In the genomic region with DNA sequence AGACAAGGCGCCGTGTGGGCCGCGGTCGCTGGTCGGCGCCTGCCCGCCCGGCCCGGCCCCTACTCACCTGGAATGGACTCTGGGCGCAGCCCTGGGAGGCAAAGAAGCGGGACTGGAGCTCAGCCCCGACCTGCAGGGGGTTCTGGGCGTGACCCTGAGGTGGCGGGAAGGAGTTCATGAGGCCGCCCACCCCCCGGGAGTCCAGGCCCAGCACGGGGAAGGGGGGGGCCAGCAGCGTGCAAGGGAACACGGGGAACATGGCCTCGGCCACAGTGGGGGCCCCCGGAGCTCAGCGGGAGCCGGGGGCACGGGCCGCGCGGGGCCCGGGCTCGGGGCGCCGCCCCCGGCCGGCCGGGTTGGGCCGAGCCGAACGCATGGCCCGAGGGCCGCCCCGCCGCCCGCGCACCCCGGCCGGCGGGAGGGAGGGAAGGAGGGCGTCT, we compare ENCODE assay signal across 8 mouse cellular contexts. TPM values are rescaled to one million over a fixed set of nuclear protein-coding genes. Genes with fewer than 3 reads are reported as not detected.
DNase-seq lines count a peak whose midpoint lies in the region; ATAC-seq and TF ChIP-seq lines count a peak whose summit lies in the region.

No protein-coding gene starts in this region.

- H3K4me2 ChIP-seq in myocyte (ENCODE audit: low read depth), result no peak overlapping the region

- no peak for TF ChIP-seq CTCF in cerebellum, adult 2 months (IDR thresholded peaks at IDR 0.05; ENCODE audit: borderline replicate concordance, insufficient read depth, low read depth, low read length)
- TF ChIP-seq CTCF in liver, adult 2 months (IDR thresholded peaks at IDR 0.05; ENCODE audit: low read depth, low read length), result no peak
- TF ChIP-seq CTCF in thymus, adult 2 months (IDR thresholded peaks at IDR 0.05; ENCODE audit: borderline replicate concordance, control insufficient read depth, extremely low read depth, insufficient read depth, low read length, poor library complexity), result no peak

- no peaks in the 10 kb centered on the region for H3K9me3 ChIP-seq in megakaryocyte, embryonic 14.5 days

- H3K79me2 ChIP-seq in liver, adult 2 months (ENCODE audit: control insufficient read depth, insufficient read depth, low read length), result no peaks in the 10 kb centered on the region
- H3K79me2 ChIP-seq in myocyte (ENCODE audit: control insufficient read depth, insufficient read depth), result peaks cover 20% of the 10 kb centered on the region

- peak overlapping the region; percentile 84 for H3K9ac ChIP-seq in liver, adult 2 months (ENCODE audit: low read depth, low read length)

- ATAC-seq in megakaryocyte, adult 5-6 weeks (ENCODE audit: poor library complexity, severe bottlenecking), result no peak

- 2% methylated on average over 46 of the region's 48 CpGs for WGBS in cerebellum, adult 2 months
- WGBS in liver, adult 2 months, result 5% methylated on average over 44 of the region's 48 CpGs
- under 1% methylated on average over 43 of the region's 48 CpGs for WGBS in thymus, adult 2 months

- peak; percentile 80 to 82 for DNase-seq in cerebellum, adult 2 months
- DNase-seq in gastrocnemius, adult 18-20 months (ENCODE audit: low spot score), result peak; percentile 43
- peak; percentile 74 for DNase-seq in induced T-regulatory cell, adult 2 months (ENCODE audit: low read depth)
- no peak for DNase-seq in liver, adult 2 months (ENCODE audit: extremely low read depth, low read depth, low spot score)
- peak; percentile 79 for DNase-seq in thymus, adult 2 months

- peaks cover 82% of the 10 kb centered on the region for H3K4me1 ChIP-seq in megakaryocyte, embryonic 14.5 days
- H3K4me1 ChIP-seq in cerebellum, adult 2 months (ENCODE audit: control insufficient read depth, insufficient read depth, low read length), result peaks cover 25% of the 10 kb centered on the region; the same call in 1 of the 2 replicates
- peaks cover 11% of the 10 kb centered on the region for H3K4me1 ChIP-seq in liver, adult 2 months (ENCODE audit: control insufficient read depth, insufficient read depth, low read length)
- peaks cover 38% of the 10 kb centered on the region for H3K4me1 ChIP-seq in thymus, adult 2 months (replicated peaks; ENCODE audit: control insufficient read depth, insufficient read depth, low read length)

- H3K4me3 ChIP-seq in megakaryocyte, embryonic 14.5 days (replicated peaks), result peak overlapping the region; percentile 96
- H3K4me3 ChIP-seq in cerebellum, adult 2 months (replicated peaks; ENCODE audit: insufficient read depth, low read depth, low read length), result peak overlapping the region; percentile 86
- peak overlapping the region; percentile 69 for H3K4me3 ChIP-seq in liver, adult 2 months (ENCODE audit: insufficient read depth, low read depth, low read length)
- peak overlapping the region; percentile 67 for H3K4me3 ChIP-seq in myocyte
- H3K4me3 ChIP-seq in thymus, adult 2 months (ENCODE audit: control insufficient read depth, insufficient read depth, low read length), result peak overlapping the region; percentile 86

- H3K27me3 ChIP-seq in megakaryocyte, embryonic 14.5 days (replicated peaks), result no peaks in the 10 kb centered on the region
- no peaks in the 10 kb centered on the region for H3K27me3 ChIP-seq in cerebellum, adult 2 months (ENCODE audit: control insufficient read depth, insufficient read depth, low read length)
- no peaks in the 10 kb centered on the region for H3K27me3 ChIP-seq in liver, adult 2 months (ENCODE audit: control insufficient read depth, insufficient read depth, low read length)
- H3K27me3 ChIP-seq in myocyte (ENCODE audit: control insufficient read depth, insufficient read depth, insufficient read length), result no peaks in the 10 kb centered on the region
- no peaks in the 10 kb centered on the region for H3K27me3 ChIP-seq in thymus, adult 2 months (ENCODE audit: control insufficient read depth, insufficient read depth, low read length)

- H3K27ac ChIP-seq in cerebellum, adult 2 months (ENCODE audit: insufficient read depth, low read length), result peak overlapping the region; percentile 98
- peak overlapping the region; percentile 64 for H3K27ac ChIP-seq in liver, adult 2 months (replicated peaks; ENCODE audit: insufficient read depth, low read depth, low read length)
- H3K27ac ChIP-seq in thymus, adult 2 months (ENCODE audit: control insufficient read depth, insufficient read depth, low read length), result peak overlapping the region; percentile 89

- peaks cover 70% of the 10 kb centered on the region for H3K36me3 ChIP-seq in megakaryocyte, embryonic 14.5 days (replicated peaks; ENCODE audit: low read length)
- no peaks in the 10 kb centered on the region; the same call in 1 of the 2 replicates for H3K36me3 ChIP-seq in liver, adult 2 months (ENCODE audit: control insufficient read depth, insufficient read depth, low read length)
- peaks cover 27% of the 10 kb centered on the region for H3K36me3 ChIP-seq in myocyte (ENCODE audit: control insufficient read depth, insufficient read depth)
- peaks cover 7% of the 10 kb centered on the region; the same call in 1 of the 2 replicates for H3K36me3 ChIP-seq in thymus, adult 2 months (ENCODE audit: control insufficient read depth, insufficient read depth, low read length)

- no peak; the same call in 1 of the 2 replicates for TF ChIP-seq POLR2A in cerebellum, adult 2 months (IDR thresholded peaks at IDR 0.05; ENCODE audit: borderline replicate concordance, insufficient read depth, low read length)
- TF ChIP-seq POLR2A in liver, adult 2 months (IDR thresholded peaks at IDR 0.05; ENCODE audit: extremely low read depth, insufficient read depth, low read length), result no peak
- peak; percentile 39 for TF ChIP-seq POLR2A in myocyte (IDR thresholded peaks at IDR 0.05; ENCODE audit: insufficient read length, low read depth)
- peak; percentile 38; the same call in 1 of the 2 replicates for TF ChIP-seq POLR2A in thymus, adult 2 months (IDR thresholded peaks at IDR 0.05; ENCODE audit: control insufficient read depth, extremely low read depth, insufficient read depth, low read length, poor library complexity)

- H3ac ChIP-seq in myocyte (ENCODE audit: control insufficient read depth, insufficient read length), result peak overlapping the region; percentile 88

TF ChIP-seq in myocyte, 11 proteins besides CTCF, POLR2A, EP300 and RAD21 (continues in another document):
- TF ChIP-seq POLR2AphosphoS2 (IDR thresholded peaks at IDR 0.05; ENCODE audit: insufficient read length, low read depth) (no peak), SRF (IDR thresholded peaks at IDR 0.05; ENCODE audit: control insufficient read depth, insufficient read length, low read depth) (no peak), MYOD1 (IDR thresholded peaks at IDR 0.05; ENCODE audit: control insufficient read depth in 1 of 3, insufficient read length in 2 of 3, low read depth in 2 of 3) (no peak)

RNA-seq across cellular contexts. Expression of gene Maz, which starts 0.7 kb away (rescaled TPM):
- 324 and 1,017 TPM in 2 replicates for polyA plus RNA-seq in megakaryocyte, embryonic 14.5 days (2012; ENCODE audit: insufficient read depth, low replicate concordance)
- 79.8 and 80.9 TPM in 2 replicates for total RNA-seq in megakaryocyte, adult 5-6 weeks (2015)
- 44.4 and 45.1 TPM in 2 replicates for total RNA-seq in megakaryocyte, adult 5-6 weeks (2017)
- 198 and 213 TPM in 2 replicates for polyA plus RNA-seq in cerebellum, adult 2 months (2012; rRNA removed)
- total RNA-seq in gastrocnemius, adult 18-20 months (2021), result 10 to 100 TPM; 64.3 to 66.3 TPM
- 8.9 and 16.4 TPM in 2 replicates for total RNA-seq in liver, adult 2 months (2014; rRNA removed)
- 74.6 and 81.9 TPM in 2 replicates for polyA plus RNA-seq in liver, adult 2 months (2012; rRNA removed)
- polyA plus RNA-seq in myocyte (2012; fragmentation: generic; extraction: Trizol), result 115 TPM
- polyA plus RNA-seq in thymus, adult 2 months (2012; rRNA removed), result 954 and 1,846 TPM in 2 replicates

RNA-seq across cellular contexts. Expression of gene Prrt2, which starts 5.2 kb away (rescaled TPM):
- 0.68 and 3.9 TPM in 2 replicates for polyA plus RNA-seq in megakaryocyte, embryonic 14.5 days (2012; ENCODE audit: insufficient read depth, low replicate concordance)
- 0.20 and 1.8 TPM in 2 replicates for total RNA-seq in megakaryocyte, adult 5-6 weeks (2015)
- 2.4 and 3.0 TPM in 2 replicates for total RNA-seq in megakaryocyte, adult 5-6 weeks (2017)
- polyA plus RNA-seq in cerebellum, adult 2 months (2012; rRNA removed), result 600 and 672 TPM in 2 replicates
- total RNA-seq in gastrocnemius, adult 18-20 months (2021), result under 1 TPM in 1 of 2 experiments, not detected in 1; 0.84 TPM
- total RNA-seq in liver, adult 2 months (2014; rRNA removed), result not detected in 2 replicates
- polyA plus RNA-seq in liver, adult 2 months (2012; rRNA removed), result 0.75 TPM in 1 of 2 replicates, not detected in the other
- not detected for polyA plus RNA-seq in myocyte (2012; fragmentation: generic; extraction: Trizol)
- polyA plus RNA-seq in thymus, adult 2 months (2012; rRNA removed), result 49.7 and 53.1 TPM in 2 replicates

RNA-seq across cellular contexts. Expression of gene Gm42742, which starts 5.3 kb away (rescaled TPM):
- polyA plus RNA-seq in megakaryocyte, embryonic 14.5 days (2012; ENCODE audit: insufficient read depth, low replicate concordance), result 164 and 252 TPM in 2 replicates
- 15.4 TPM in 1 of 2 replicates, not detected in the other for total RNA-seq in megakaryocyte, adult 5-6 weeks (2015)
- 45.4 TPM in 1 of 2 replicates, not detected in the other for total RNA-seq in megakaryocyte, adult 5-6 weeks (2017)
- 362 and 365 TPM in 2 replicates for polyA plus RNA-seq in cerebellum, adult 2 months (2012; rRNA removed)
- 10 to 100 TPM; 12.9 to 16.9 TPM for total RNA-seq in gastrocnemius, adult 18-20 months (2021)
- 9.5 and 10.7 TPM in 2 replicates for total RNA-seq in liver, adult 2 months (2014; rRNA removed)
- 11.2 and 12.7 TPM in 2 replicates for polyA plus RNA-seq in liver, adult 2 months (2012; rRNA removed)
- 37.7 TPM for polyA plus RNA-seq in myocyte (2012; fragmentation: generic; extraction: Trizol)
- polyA plus RNA-seq in thymus, adult 2 months (2012; rRNA removed), result 103 and 113 TPM in 2 replicates

RNA-seq across cellular contexts. Expression of gene Pagr1a, which starts 9.0 kb away (rescaled TPM):
- polyA plus RNA-seq in megakaryocyte, embryonic 14.5 days (2012; ENCODE audit: insufficient read depth, low replicate concordance), result 15.8 and 94.8 TPM in 2 replicates
- total RNA-seq in megakaryocyte, adult 5-6 weeks (2015), result 40.7 and 62.5 TPM in 2 replicates
- 25.5 and 67.0 TPM in 2 replicates for total RNA-seq in megakaryocyte, adult 5-6 weeks (2017)
- polyA plus RNA-seq in cerebellum, adult 2 months (2012; rRNA removed), result 91.6 and 105 TPM in 2 replicates
- 10 to 100 TPM in 1 of 2 experiments, 1 to 10 TPM in 1; 7.9 to 10.3 TPM for total RNA-seq in gastrocnemius, adult 18-20 months (2021)
- total RNA-seq in liver, adult 2 months (2014; rRNA removed), result 4.9 and 6.7 TPM in 2 replicates
- polyA plus RNA-seq in liver, adult 2 months (2012; rRNA removed), result 2.6 and 4.2 TPM in 2 replicates
- 8.1 TPM for polyA plus RNA-seq in myocyte (2012; fragmentation: generic; extraction: Trizol)
- 11.9 and 12.7 TPM in 2 replicates for polyA plus RNA-seq in thymus, adult 2 months (2012; rRNA removed)

RNA-seq across cellular contexts. Expression of gene Pagr1b, which starts 9.9 kb away (rescaled TPM):
- polyA plus RNA-seq in megakaryocyte, embryonic 14.5 days (2012; ENCODE audit: insufficient read depth, low replicate concordance), result 4.2 TPM in 1 of 2 replicates, not detected in the other
- 0.54 and 1.6 TPM in 2 replicates for total RNA-seq in megakaryocyte, adult 5-6 weeks (2015)
- not detected in 2 replicates for total RNA-seq in megakaryocyte, adult 5-6 weeks (2017)
- polyA plus RNA-seq in cerebellum, adult 2 months (2012; rRNA removed), result 2.8 and 5.2 TPM in 2 replicates
- total RNA-seq in gastrocnemius, adult 18-20 months (2021), result 1 to 10 TPM in 1 of 2 experiments, not detected in 1; 1.7 TPM
- 0.74 TPM in 1 of 2 replicates, not detected in the other for total RNA-seq in liver, adult 2 months (2014; rRNA removed)
- 0.49 TPM in 1 of 2 replicates, not detected in the other for polyA plus RNA-seq in liver, adult 2 months (2012; rRNA removed)
- 0.95 TPM for polyA plus RNA-seq in myocyte (2012; fragmentation: generic; extraction: Trizol)
- polyA plus RNA-seq in thymus, adult 2 months (2012; rRNA removed), result 5.4 and 6.2 TPM in 2 replicates

Comparison
In these comparisons a context has a peak if more than half of its experiments do, and no peak if none do; other contexts are left out.
1. POLR2A ChIP-seq: peak in myocyte (single experiment) and thymus, adult 2 months (single experiment); none in cerebellum, adult 2 months (single experiment) and liver, adult 2 months (single experiment).
2. RNA of gene Prrt2, which starts 5.2 kb away (polyA plus RNA-seq): 600 to 672 TPM in cerebellum, adult 2 months and 49.7 to 53.1 TPM in thymus, adult 2 months; 0.75 TPM in liver, adult 2 months, 0.68 to 3.9 TPM in megakaryocyte, embryonic 14.5 days and not detected in myocyte (single experiment); every median in the first group is over 10 times any median in the second.
3. Peak in every context shown above with its lines, with median percentiles within 50 percentile points of each other: H3K4me3 ChIP-seq and H3K27ac ChIP-seq.